Mouse (Mus musculus) gonadal fat pad, adult 2 months (tissue): ENCODE data around the gene Gpam. TPM values are rescaled to one million over a fixed set of nuclear protein-coding genes. Genes with fewer than 3 reads are reported as not detected.

Experiments used
- DNase-seq: peaks from one replicate; pipeline ENCODE4 v3.0.0-alpha.2; 2012; ENCODE audit warnings: low read depth
- polyA plus RNA-seq: library from polyadenylated mRNA; depleted of rRNA; stranded (reverse); fragments of >200 nt; gene quantifications from 2 replicates; pipeline ENCODE4 v1.2.3, GENCODE M21; 2012

Gpam gene
- polyA plus RNA-seq, 1 experiment, result 95.1 TPM

DNA sequence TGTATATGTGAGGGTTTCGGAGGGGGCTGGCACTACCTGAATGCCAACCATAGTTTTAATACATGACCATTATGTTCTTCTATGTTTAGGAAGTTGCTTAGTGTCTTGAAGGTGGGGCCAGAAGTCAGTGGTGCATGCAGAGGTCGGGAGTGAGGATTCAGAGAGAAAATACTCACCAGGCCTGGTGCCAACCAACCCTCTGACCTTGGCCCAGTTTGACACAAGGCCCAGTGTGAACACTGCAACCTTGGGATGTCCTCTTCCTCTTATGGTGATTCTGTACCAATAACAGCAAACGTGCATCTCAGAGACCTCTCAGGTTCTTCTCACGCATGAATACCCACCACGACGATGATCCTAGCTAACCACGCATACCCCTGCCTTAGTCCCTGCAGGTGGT is 11.5 kb upstream of the Gpam start:
- no peak for DNase-seq

DNA sequence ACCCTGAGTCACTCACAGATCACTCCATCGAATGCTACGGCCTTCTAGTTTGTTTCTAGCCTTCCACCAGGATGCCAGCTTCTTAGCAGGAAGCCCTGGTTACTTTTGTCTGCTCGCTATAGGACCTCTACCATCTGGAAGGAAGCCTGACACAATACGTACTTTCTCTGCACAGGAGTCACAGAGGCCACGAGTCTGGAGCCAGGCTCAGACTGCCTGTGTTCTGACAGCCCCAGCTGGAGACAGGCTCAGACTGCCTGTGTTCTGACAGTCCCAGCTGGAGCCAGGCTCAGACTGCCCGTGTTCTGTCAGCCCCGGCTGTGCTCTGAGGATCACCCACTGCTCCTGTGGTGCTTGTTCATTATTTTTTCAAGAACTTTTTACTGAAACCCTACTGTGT is 10.8 kb upstream of the Gpam start:
- no peak for DNase-seq

DNA sequence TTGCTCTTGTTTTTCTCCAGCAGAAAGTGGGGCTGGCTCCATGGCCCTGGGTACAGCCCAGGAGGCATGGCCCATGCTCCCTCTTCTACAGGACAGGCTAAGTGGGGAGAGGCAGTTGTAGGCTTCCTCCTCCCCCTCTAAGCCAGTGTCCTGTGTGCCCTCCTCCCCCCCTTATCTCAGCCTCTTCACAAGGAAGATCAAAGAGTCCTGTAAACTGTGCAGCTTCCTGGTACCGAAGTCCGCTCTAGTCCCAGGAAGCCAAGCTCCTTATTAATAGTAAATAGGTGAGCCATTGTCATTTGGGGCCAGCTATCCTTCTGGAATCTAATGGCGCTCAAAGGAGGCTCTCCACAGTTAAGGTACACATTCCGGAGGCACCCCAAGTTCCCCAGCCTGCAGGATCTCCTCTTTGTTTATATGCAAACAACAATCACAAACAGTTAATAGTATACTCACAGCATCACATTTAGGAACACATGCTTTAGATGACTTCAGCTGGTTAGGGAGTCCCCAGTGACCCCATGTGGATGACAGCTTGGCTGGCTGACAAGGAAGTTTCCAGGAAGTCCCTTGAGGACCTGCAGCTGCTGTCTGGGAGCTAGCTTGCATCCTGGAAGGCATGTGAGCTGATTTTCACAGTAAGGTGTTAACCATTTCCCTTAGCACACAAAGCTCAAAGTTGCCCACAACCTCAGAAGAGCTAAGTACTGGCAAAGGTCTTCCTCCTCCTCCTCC is 9.8 kb upstream of the Gpam start:
- DNase-seq, result no peak

DNA sequence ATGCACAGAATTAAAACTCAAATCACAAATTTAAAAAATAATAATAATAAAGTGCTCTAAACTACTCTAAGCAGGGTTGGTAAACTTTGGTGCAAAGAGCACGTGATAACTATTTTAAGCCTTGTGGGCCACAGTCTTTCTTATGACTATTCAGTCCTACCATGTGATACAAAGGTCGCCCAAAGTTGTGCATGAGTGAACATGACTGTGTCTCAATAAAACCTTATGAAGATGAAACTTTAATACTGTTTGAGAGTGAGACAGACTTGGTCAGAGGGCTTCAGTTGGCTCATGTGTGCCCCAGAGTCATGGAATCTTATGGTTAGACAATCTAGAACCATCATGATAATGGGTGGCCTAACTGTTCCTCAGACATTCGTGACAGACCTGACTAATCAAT is 8.9 kb upstream of the Gpam start:
- no peak for DNase-seq

DNA sequence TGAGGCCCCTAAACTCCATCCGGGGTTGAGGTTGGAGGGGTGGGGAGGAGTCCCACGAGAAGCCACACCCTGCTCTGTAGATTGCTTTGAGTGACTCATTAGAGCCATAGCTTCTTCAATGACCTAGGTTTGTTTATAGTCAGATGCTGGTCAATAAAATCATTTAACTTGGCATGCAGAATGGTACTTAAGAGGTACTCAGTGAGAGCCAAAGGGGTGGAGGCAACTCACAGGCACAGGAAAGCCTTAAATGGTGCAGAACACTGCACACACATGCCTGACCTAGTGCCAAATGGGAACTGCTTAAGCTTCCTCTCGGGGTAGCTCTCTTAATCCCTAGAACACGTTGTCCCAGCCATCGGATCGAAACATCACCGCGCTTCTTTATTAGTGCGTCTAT is 7.5 kb upstream of the Gpam start:
- peak; percentile 56 for DNase-seq

DNA sequence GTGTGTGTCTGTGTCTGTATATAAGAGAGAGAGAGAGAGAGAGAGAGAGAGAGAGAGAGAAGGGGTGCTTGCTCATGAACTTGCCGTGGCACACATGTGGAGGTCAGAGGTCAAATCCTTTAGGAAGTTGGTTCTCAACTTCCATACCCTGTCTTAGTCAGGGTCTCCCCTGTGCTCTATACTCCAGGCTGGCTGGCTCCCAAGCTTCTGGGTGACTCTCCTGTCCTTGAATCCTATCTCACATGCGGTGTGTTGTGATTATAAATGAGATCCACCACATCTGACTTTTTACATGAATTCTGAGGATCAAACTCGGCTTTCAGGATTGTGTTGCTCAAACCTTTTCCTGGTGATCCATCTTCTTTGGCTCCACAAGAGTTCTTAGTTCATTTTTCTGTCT is 5.4 kb upstream of the Gpam start:
- DNase-seq, result no peak

DNA sequence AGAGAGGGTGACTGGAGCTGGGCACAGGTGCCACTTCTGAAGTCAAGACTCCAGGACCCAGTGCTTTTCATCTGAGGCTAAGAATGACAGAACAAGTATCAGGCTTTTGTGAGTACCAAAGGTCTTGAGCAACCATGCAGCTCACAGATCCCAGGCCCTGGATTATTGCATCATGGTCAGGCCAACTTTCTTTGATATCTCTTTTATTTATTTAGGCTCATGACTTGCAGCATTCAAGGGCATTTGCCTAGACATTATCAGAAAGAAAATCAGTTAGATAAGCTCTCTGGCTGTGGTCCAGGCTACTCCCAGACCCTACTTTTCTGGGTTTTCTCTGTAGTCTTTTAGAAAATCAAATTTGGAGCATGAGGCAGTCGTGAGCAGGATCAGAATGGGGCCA is 4.7 kb upstream of the Gpam start:
- no peak for DNase-seq

DNA sequence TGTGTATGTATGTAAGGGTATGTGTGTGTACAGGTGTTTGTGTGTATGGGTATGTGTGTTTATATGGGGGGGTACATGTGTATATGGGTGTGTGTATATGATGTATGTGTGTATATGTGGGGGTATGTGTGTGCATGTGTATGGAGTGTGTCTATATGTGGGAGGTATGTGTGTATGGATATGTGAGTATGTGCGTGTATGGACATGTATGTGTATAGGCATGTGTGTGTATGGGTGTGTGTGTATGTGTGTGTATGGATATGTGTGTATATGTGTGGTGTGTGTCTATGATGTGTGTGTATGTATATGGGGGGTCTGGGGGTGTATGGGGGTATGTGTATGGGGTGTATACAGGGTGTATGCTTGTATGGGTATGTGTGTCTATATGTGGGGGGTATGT is 1.4 kb upstream of the Gpam start:
- DNase-seq, result no peak

DNA sequence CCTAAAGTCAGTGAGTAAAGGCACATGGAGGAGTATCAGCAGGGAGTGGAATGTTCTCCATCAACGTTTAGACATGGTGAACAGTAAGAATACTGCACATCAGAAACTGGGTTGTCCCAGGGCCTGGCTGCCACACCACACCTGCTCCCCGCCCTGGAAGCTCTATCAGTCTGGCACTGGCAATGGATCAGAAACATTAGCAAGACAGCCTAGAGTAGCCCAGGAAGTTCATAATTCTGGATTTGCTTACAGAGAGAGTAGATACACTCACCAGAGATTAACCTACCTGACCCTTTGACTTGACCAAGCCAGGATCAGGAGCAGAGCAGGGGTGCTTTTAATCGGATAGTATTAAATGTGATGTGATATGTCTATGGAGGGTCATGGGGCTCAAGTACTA is 1.6 kb downstream of the Gpam start:
- no peak for DNase-seq

DNA sequence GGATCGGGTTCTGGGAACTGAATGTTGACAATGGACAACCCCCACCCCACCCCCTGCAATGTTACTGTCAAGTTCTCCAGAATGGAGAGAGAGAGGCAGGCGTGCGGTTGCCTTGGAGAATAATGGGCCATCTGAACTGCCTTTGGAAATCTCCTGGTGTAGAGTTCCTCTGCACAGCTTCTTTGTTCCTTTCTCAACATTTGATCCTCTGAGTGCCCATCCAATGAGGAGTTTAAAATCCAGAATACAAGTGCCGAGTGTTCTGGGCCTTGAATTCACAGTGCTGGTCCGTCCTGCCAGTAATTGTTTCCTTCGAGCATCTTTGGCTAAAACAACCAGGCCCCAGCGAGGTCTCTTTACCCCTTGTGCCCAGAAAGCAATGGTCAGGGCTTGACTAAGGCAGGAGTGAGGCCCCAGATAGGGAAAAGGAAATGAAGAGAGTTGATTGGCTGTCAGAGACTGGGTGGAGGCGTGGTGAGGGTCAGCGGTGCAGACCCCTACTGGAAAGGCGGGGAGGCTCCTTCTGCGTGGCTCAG is 4.0 kb downstream of the Gpam start:
- DNase-seq, result no peak

DNA sequence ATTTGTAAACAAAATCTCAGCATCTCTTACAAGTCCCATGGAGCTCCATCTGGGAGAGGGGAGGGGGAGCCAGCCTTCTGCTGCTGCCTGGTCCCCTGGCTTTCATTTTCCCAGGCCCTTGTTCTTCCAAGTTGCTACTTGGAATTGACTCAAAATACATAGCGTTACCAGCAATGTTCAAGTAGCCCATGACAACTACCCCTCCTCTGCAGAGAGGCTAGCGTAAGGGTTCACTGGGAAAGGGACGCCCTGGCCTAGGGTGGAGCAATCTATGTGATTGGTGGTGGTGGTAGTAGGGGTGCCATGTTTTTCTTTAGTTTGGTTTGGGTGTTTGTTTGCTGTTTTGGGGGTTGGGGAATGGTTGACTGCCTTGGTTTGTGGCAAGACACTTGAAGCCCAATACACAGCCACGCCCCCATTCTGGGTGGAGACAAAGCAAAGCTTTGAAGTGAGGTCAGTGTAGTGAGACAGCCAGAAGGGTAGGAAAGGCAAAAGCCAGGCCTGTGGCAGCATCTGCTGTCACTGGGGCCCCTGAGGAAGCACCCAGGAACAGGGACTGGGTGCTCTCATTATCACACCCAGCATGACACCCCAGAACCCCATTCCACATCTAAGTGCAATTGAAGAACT is 4.6 kb downstream of the Gpam start:
- DNase-seq, result no peak

DNA sequence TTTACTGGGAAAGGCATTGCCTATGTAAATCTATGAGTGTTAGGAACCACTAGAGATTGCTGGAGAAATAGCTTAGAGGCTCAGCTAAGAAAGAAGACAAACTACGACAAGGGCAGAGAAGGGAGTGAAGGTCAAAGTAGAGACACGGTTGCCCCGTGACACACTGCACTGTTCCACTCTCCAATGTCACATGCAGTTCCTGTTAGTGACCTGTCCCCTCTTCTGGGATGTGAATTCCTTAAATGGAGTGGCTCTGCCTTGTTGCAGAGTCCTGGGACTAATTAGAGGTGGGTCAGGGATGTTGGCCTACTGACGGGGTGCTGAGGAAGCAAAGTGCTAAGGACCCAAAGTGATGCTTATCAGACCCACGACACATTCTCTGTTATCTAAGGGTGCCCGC is 5.2 kb downstream of the Gpam start:
- DNase-seq, result no peak

DNA sequence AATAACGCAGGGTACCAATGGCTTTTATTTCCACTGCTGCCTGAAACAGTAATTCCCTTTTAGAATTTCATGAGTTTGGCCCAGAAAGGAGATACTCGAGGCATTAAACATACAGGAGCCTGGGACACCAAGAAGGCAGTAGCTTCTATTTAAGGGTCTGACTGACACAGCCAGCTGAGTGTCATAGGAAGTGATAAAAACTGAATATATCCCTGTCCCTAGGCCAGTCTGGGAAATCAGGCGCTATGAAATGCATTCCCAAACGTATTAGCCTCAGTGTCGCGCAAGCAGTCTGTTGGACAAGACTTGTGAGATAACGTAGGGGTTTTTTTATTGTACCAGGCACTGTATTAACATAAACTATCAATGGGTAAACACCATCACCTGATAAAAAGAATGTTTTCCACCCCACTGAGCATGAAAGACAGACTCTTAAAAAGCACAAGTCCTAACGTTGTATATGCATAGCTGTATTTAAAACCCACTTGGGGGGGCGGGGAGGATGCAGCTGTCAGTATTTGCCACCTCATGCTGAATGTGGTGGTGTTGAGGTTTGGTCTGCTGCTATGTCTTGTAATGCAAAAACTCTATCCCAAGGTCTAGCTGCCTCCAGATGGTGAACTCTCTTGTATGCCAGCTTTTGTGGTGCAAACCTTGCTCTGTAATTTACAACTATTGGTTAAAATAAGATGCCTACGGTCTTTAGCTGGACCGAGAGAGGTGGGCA is 6.4 kb downstream of the Gpam start:
- DNase-seq, result no peak

DNA sequence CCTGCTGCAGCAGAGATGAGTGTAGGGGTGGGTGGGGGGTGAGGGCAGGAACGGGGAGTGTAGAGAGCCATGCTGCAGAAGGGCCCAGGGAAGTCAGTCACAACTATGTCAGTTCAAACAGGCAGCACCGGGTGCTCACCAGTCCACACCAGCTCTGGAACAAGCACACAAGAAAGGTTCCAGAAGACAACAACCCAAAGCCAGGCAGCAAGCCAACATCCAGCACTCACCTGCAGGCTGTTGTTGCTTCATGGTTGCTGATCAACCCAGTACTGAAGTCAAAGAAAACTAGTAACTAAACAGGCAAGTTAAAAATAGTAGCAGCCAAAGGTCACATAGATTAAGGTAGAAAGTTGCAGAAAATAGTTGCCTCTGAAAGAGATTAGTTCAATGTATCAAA is 7.5 kb downstream of the Gpam start:
- DNase-seq, result no peak

DNA sequence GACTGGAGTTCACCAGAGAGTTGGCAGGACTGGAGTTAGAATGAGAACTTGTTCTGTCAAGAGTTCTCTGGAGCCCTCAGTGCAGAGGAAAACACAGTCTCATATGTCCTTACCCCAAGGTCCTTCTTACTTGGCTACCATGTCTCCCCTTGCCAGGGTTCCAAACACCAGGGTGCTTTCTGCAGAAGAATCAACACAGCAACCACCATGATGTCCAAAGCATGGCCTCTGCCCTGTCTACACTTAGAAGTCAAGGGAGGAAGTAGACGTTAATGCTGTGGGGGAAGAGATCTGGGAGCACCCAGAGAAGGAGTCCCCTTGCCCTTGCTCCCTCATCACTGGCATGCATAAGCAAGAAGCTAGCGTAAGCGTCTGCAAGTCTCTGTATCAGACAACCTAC is 9.0 kb downstream of the Gpam start:
- DNase-seq, result no peak

DNA sequence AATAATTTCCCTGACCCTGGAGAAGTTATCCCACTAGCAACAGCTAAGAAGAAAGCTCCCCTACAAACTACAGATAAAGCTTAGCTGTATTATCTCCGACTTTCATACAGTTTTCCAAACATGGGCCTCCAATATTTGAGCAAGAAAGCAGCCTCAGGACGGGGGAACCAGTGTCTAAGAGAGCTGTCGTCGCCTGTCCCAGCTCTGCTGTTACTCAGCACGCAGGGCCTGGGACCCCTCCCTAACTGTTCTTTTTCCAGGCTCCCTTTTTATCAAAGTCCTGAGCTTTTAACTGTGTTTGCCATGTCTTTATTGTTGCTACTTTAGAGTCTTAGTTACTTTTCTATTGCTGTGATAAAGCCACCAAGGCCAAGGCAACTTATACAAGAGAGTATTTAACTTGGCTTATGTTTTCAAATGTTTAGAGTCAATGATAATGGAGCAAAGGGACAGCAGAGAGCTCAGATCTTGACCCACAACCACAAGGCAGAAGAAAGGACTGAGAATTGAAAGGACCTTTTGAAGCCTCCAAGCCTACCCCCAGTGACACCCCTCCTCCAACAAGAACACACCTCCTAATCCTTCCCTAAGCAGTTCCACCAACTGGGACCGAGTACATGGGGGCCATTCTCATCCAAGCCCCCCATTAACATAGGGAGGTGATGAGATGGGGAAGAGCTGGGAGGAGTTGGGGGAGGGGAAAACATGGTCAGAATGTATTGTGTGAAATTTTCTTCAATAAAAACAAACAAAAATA is 9.8 kb downstream of the Gpam start:
- DNase-seq, result no peak

DNA sequence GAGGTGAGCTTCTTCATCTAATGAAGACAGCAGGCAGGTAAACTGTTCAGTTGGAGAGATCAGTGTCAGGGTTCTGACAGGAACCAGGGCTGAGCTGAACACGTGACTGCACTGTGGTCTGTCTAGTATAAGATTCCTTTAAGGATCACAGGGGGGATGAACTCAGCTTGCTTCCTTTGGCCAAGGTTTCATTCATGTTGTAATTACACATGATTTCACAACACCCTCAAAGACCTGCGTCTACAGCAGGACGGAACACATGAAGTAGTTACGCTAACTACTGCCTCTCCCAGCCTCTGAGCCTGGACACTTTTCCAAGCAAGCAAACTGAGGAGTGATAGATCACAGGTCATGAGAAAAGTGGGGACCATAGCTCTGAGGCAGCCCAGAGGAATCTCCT is 11.5 kb downstream of the Gpam start:
- DNase-seq, result no peak

DNA sequence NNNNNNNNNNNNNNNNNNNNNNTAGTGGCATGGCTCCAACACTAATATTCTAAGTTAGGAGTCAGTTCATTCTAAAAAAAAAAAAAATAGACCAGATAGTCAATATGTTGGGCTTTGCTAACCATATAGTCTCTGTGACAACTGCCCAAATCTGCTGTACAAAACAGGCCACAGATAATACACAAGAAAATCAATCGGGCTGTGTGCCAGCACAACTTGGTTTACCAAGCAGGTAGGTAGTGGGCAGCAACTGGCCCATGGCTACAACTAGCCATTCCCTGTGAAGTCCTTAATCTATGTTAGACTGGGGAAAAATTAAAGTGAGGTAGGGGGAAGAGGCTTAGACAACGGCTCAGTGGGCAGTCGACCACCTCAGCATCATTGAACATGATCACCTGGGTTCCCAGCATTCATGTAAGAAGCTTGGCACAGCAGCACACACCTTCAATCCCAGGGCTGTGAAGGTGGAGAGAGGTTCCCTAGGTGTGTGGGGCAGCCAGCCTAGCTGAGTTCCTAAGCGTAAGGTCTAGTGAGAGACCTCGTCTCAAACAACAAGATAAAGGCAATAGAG is 12.1 kb downstream of the Gpam start:
- DNase-seq, result no peak

DNA sequence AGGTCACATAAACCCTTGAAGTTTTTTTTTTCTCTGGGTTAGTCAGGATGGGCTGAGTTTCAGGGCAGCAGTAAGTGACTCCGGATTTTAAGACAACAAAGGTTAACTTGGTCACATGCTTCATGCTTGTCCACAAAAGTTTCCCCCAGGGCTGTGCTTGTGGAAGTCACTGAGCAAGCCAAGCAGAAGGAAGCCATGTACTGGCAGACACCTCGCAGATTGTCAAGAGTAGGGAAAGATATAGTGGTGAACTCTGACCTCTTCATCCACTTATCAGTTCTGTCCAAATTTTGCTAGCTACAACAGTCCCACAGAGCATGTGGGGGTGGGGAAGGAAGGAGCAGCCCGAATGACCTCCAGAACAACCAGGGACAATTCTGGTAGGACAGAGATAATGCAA is 19.1 kb downstream of the Gpam start:
- DNase-seq, result no peak

DNA sequence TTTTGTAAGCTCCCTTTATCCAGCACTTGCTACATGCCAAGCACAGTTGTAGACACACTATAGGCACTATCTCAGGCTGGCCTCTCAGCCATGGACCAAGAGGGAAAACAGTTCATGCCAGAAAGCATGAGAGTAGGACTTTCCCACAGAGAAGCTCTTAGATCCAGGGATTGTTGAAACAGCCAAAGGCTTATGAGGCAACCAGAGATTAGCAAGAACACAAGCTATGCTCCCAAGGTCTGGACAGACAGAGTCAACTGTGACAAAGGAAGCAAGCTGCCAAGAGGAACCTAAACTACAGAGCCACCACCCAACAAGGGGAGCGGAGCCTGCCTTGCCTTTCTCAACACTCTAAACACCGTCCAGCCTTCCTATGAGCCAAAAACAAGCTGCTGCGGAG is 21.1 kb downstream of the Gpam start:
- peak; percentile 100 for DNase-seq

DNA sequence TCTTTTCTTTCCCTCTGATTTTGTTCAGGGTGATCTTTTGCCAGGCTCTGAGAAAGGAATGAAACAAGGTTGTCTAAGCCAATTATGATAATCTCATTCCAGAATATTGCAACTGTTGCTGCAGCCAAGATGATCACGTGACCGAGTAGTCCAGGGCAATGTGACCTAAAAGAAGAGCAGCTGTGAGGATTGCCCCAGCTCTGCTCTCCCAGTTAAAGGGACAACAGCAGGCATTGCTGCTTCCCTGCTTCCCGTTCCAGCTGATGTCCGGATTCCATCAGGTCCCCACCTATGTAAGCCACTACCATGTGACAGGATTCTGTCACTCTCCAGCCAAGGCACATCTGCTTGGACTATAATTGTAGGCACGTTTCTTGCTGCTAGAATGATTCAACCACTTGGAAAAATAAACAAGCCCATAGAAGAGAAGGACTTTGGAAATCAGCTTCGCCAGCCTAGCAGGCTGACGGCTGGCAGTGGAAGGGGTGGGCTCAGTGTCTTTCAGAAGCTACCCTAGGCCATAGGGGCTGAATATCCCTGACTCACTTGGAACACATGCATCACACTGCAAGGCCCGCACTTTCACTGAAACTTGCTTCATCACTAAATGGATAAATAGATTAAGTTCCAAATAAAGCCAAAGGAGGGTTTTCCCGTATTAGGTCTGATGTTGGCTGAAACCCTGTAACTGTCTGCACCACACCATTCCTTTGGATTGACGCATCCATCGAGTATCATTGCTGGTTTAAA is 23.8 kb downstream of the Gpam start:
- DNase-seq, result no peak
